Comparison of ENCODE assay signal across 23 mouse cellular contexts in genomic region chr6:39191518-39191917, GRCm38 (mm10). TPM values are rescaled to one million over a fixed set of nuclear protein-coding genes. Genes with fewer than 3 reads are reported as not detected.
DNase-seq lines count a peak whose midpoint lies in the region; ATAC-seq and TF ChIP-seq lines count a peak whose summit lies in the region.
"Had no signal": no experiment of that assay in that cellular context is flagged by ENCODE, and none has a peak within 500 bp of the region (broad histone marks: within the 10 kb centered on the region; RNA-seq: fewer than 3 reads in every experiment).

No protein-coding gene starts in this region.

- 0 out of 2 replicates have a peak overlapping the region, but pooled peaks have one; percentile 2 for H3K4me2 ChIP-seq in liver, embryonic 12.5 days
- H3K4me2 ChIP-seq in liver, embryonic 14.5 days (ENCODE audit: low read depth), result no peak overlapping the region
- H3K4me2 ChIP-seq: embryonic facial prominence, embryonic 15.5 days; hindbrain, embryonic 12.5 days had no signal

- no peak for TF ChIP-seq POLR2A in kidney, adult 2 months (IDR thresholded peaks at IDR 0.05; ENCODE audit: low read depth, low read length)

- peaks cover 12% of the 10 kb centered on the region; the same call in 1 of the 2 replicates for H3K4me1 ChIP-seq in kidney, adult 2 months (ENCODE audit: control insufficient read depth, insufficient read depth, low read length)
- peaks cover 37% of the 10 kb centered on the region for H3K4me1 ChIP-seq in liver, embryonic 12.5 days
- H3K4me1 ChIP-seq in liver, embryonic 14.5 days (replicated peaks; ENCODE audit: control insufficient read depth in 2 of 2, insufficient read depth in 2 of 2, low read length in 1 of 2), result peaks cover 7 to 16% of the 10 kb centered on the region in 2 experiments; a peak in 3 of 4 replicates
- H3K4me1 ChIP-seq: embryonic facial prominence, embryonic 15.5 days; forebrain, embryonic 10.5 days; hindbrain, embryonic 12.5 days had no signal

- no peak overlapping the region for H3K4me3 ChIP-seq in kidney, adult 2 months (ENCODE audit: insufficient read depth, low read depth, low read length)
- H3K4me3 ChIP-seq in liver, embryonic 12.5 days, result no peak overlapping the region
- H3K4me3 ChIP-seq in liver, embryonic 14.5 days (ENCODE audit: insufficient read depth in 1 of 2, low read depth in 2 of 2, low read length in 2 of 2), result no peak overlapping the region
- H3K4me3 ChIP-seq: embryonic facial prominence, embryonic 15.5 days; erythroblast, embryonic 14.5 days; forebrain, embryonic 10.5 days; heart, embryonic 10.5 days; hindbrain, embryonic 12.5 days had no signal

- 49% methylated on average over 2 of the region's 2 CpGs for WGBS in kidney, adult 2 months
- WGBS in liver, embryonic 12.5 days (ENCODE audit: insufficient replicate concordance), result 40% methylated on average over 2 of the region's 2 CpGs
- WGBS in liver, embryonic 14.5 days (ENCODE audit: insufficient replicate concordance), result 25% methylated on average over 2 of the region's 2 CpGs

- no peaks in the 10 kb centered on the region for H3K27me3 ChIP-seq in kidney, adult 2 months (replicated peaks; ENCODE audit: control insufficient read depth, insufficient read depth, low read length)
- H3K27me3 ChIP-seq in liver, embryonic 12.5 days (replicated peaks), result no peaks in the 10 kb centered on the region
- no peaks in the 10 kb centered on the region for H3K27me3 ChIP-seq in liver, embryonic 14.5 days (ENCODE audit: control insufficient read depth, insufficient read depth, low read length)
- H3K27me3 ChIP-seq: embryonic facial prominence, embryonic 15.5 days; hindbrain, embryonic 12.5 days; Patski had no signal

- TF ChIP-seq CTCF in kidney, adult 2 months (conservative IDR thresholded peaks at IDR 0.05; ENCODE audit: insufficient read depth, insufficient read length, low read depth, low read length), result no peak
- TF ChIP-seq CTCF in liver, embryonic 14.5 days (IDR thresholded peaks at IDR 0.05; ENCODE audit: low read depth), result no peak

- no peak overlapping the region for H3K27ac ChIP-seq in kidney, adult 2 months (ENCODE audit: insufficient read depth, low read depth, low read length)
- no peak overlapping the region for H3K27ac ChIP-seq in liver, embryonic 12.5 days
- H3K27ac ChIP-seq in liver, embryonic 14.5 days, result no peak overlapping the region
- H3K27ac ChIP-seq: embryonic facial prominence, embryonic 15.5 days; forebrain, embryonic 10.5 days; heart, embryonic 10.5 days; hindbrain, embryonic 12.5 days had no signal

- no peaks in the 10 kb centered on the region for H3K9me3 ChIP-seq in liver, embryonic 12.5 days (replicated peaks)
- H3K9me3 ChIP-seq in liver, embryonic 14.5 days (ENCODE audit: control insufficient read depth, low read length), result no peaks in the 10 kb centered on the region
- H3K9me3 ChIP-seq: embryonic facial prominence, embryonic 15.5 days; forebrain, embryonic 10.5 days; heart, embryonic 10.5 days; hindbrain, embryonic 12.5 days had no signal

- no peaks in the 10 kb centered on the region for H3K36me3 ChIP-seq in kidney, adult 2 months (ENCODE audit: control insufficient read depth, insufficient read depth, low read length)
- H3K36me3 ChIP-seq in liver, embryonic 12.5 days, result peaks cover 6% of the 10 kb centered on the region; the same call in 1 of the 2 replicates
- H3K36me3 ChIP-seq in liver, embryonic 14.5 days (replicated peaks; ENCODE audit: control insufficient read depth, insufficient read depth, low read depth), result no peaks in the 10 kb centered on the region; the same call in 1 of the 2 replicates

- no peak overlapping the region for H3K9ac ChIP-seq in liver, embryonic 12.5 days
- no peak overlapping the region for H3K9ac ChIP-seq in liver, embryonic 14.5 days (replicated peaks)
- H3K9ac ChIP-seq: embryonic facial prominence, embryonic 15.5 days; hindbrain, embryonic 12.5 days had no signal

- peak; percentile 27; the same call in 1 of the 2 replicates for ATAC-seq in liver, embryonic 12.5 days
- 0 out of 2 replicates have a peak, but pooled peaks have one; percentile 28 for ATAC-seq in liver, embryonic 14.5 days (ENCODE audit: insufficient read depth)
- ATAC-seq: activated CD4-positive, CD25-positive, alpha-beta regulatory T cell, adult 4 months; forebrain, embryonic 14.5 days; Patski had no signal

- peak; percentile 17 for DNase-seq in kidney, adult 2 months
- DNase-seq in kidney, adult 8-10 months, result no peak
- no peak for DNase-seq in liver
- DNase-seq in liver, embryonic 14.5 days (ENCODE audit: low read depth in 3 of 3, low spot score in 3 of 3), result no peak
- no peak for DNase-seq in cerebellum, adult 11 months
- DNase-seq in ovary, postnatal 36 days (ENCODE audit: low spot score), result no peak
- DNase-seq: adrenal gland, postnatal 14 days; cerebellum, adult 2 months; cerebellum, postnatal 10 days; embryo, embryonic 11 days; gastrocnemius, postnatal 36 days; heart, adult 18-20 months; heart, postnatal 10 days; heart, postnatal 4 days had no signal

- no peak for TF ChIP-seq EP300 in liver, embryonic 14.5 days (IDR thresholded peaks at IDR 0.05; ENCODE audit: low read depth)

RNA-seq across cellular contexts. Expression of gene Kdm7a, which starts 15.1 kb away (rescaled TPM):
- polyA plus RNA-seq in kidney, adult 2 months (2012; rRNA removed), result 2.3 and 2.8 TPM in 2 replicates
- 13.8 and 15.6 TPM in 2 replicates for polyA plus RNA-seq in liver, embryonic 12.5 days (2016; fragmentation: Nextera tagmentation; extraction: Ambion mirVana)
- 4.5 and 6.7 TPM in 2 replicates for polyA plus RNA-seq in liver, embryonic 14.5 days (2012; rRNA removed)
- polyA plus RNA-seq in liver, embryonic 14.5 days (2014; fragmentation: Nextera tagmentation; extraction: Ambion mirVana), result 9.1 and 11.1 TPM in 2 replicates
